Mouse (Mus musculus) urinary bladder, postnatal 25 days (tissue): ENCODE measurements at regions not wholly inside any gene's neighbourhood (a gene's known extent, or its start where the extent isn't known, plus 50 kb on each side); places are given as distances from the start of the nearest gene placed in this dataset.

Experiments used
- DNase-seq: peaks from one replicate; pipeline ENCODE4 v3.0.0; 2022; ENCODE audit warnings: low spot score

DNA sequence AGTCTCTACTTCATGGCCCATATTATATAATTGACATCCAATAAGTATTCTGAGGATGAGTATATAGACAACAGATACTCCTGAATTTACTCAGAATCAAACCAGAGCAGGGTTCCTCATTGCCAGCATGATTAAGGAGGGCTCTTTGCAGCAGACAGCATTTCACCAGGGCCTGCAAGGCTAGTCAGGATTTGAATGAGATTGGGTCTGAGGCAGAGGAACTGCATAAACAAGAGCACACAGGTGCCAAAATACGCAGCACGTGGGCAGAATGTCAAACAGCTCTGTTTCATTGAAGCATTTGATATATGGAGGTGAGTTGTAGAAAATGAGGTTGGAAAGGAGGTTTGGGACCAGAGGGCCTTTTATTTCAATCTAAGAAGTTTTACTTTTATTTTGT is 387.5 kb upstream of the Tenm2 start:
- no peak for DNase-seq

DNA sequence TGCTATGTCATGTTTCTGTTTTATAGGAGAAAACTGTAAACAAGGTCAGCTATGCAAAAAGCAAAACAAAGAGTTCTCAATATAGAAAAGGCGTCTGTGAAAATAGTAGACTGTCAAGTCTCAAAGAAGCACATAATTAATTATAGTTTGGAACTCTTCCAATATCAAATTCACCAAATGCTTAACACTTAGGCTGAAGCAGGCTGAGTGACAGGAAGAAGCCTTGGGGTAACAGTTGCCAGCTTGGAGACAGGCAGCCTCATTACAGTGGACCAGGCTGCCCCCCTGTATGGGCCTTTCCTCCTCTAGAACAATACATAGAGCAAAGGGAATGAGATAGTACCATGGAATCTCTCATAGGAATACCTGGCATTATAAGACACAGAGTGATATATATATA is 364.8 kb upstream of the Tenm2 start:
- no peak for DNase-seq

DNA sequence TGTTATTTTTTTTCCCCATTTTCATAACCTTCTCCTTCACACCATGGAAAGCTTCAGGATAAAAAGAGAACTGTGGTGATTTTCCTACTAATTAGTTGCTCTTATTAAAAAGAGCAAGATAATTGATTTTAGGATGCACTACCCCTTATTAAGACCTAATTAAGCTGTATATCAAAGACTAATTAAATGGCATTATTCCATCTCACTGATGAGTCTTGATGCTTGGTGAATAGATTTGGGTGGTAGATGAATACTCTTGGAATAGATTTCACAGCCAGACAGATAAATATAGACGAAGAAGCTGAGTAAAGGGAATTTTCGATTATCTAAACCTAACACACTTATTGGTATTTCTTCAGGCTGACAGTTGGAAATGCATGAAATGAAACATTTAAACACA is 346.5 kb upstream of the Tenm2 start:
- DNase-seq = no peak

GRCm38 (mm10) chr11:37533624-37534023 is 297.9 kb upstream of the Tenm2 start:
- no peak for DNase-seq

DNA sequence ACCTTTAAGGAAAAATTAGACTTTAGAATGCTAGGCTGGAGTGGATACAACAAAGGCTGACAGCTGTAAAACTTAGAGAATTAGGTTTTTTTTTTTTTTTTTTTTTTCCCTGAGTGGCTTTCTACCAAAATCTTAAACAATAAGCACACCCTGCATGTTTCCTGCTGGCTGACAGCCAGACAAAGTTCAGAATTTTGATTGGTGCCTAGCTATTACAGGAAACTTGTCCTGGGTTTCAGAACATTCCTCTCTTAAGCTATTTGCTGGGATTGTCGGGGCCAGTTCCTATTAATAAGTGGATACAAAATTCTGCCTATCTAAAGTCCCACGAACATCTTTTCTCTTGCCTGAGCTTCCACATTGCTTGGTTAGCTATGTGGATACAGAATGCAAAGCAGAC is 296.7 kb upstream of the Tenm2 start:
- no peak for DNase-seq

DNA sequence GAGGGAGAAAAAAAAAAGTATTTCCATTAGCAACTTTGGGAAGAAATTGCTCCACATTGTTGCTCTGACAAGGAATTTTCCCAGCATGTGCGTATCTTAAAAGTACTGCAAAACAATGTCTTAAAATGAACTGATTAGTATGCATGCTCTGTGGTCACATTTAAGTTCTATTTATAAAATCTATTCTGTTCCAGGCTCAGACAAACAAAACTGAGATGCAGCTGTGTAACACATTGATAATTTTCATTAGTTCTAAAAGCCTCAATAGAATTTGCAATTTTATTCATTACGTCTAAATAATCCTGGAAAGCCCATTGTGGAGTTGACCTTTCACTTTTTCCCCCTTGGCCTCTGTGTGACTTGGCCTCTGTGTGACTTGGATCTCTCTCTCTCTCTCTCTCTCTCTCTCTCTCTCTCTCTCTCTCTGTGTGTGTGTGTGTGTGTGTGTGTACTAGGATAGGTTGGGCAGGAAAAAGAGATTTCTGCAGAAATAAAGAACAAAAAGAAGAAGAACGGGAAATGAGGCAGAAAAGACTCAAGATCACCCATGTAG is 262.8 kb upstream of the Tenm2 start:
- no peak for DNase-seq

- no peak for DNase-seq
These were observed 262.1 kb upstream of the Tenm2 start for GRCm38 (mm10) chr11:37497874-37498273.

DNA sequence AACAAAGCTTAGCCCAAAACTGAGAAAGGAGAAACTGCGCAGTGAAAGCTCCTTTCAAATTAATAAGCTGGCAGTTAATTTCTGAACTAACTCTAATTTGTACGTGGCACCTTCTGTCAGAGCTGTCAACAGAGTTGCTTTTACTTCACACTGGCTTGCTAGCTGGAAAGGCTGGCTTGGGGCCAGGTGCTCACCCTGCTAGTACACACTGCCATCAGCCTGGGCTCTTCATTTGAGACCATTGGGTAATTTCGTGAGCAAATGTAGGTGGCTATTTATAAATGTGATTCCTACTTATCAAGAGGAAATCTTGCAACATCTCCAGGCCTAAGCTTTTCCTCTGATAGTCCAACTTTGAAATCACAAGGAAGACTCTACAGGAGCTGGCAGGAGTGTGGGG is 244.5 kb upstream of the Tenm2 start:
- DNase-seq = no peak

DNA sequence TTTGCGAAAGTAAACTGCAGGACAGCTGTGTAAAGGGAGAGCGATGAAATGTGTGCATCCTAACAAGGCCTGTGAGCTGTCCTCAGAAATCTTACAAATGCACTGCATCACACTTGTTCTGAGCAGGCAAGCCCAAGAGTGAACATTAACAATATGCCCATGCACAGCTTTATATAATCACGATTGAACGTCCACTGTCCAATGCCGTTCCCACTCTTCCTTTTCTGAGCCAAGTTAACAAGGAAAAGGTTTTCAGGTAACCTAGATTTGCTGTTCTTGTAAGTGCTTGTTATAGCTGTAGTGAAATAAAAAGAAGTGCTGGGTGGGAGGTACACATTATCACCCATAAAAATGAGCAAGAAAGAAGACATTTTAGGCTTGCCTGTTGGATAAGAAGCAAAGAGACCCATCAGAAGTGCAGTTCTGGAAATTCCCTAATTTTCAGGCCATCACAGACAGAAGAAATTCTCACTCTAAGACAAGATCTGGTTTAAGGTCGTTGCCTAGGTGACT is 243.3 kb upstream of the Tenm2 start:
- DNase-seq = no peak

DNA sequence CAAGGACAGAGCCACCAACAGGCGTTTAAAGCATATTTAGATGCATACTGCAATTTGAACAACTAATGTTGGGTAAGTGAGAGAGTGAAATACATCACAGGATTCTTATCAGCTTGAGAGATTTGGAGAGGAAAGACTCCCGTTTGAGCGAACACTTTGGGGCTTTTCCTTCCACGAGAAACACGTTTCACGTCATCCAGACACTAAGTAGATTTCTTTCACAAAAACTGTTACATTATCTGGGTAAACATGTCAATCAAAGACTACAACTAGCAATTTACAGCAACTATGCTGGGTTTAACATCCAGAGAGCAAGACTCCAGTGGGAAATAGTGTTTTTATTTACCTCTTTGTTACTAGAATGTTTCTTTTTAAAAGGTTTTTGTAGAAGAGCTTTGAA is 238.3 kb upstream of the Tenm2 start:
- no peak for DNase-seq

GRCm38 (mm10) chr11:37463658-37464420 is 228.1 kb upstream of the Tenm2 start:
- DNase-seq = no peak

GRCm38 (mm10) chr11:37462375-37462774 is 226.6 kb upstream of the Tenm2 start:
- no peak for DNase-seq

GRCm38 (mm10) chr11:37447361-37447760 is 211.6 kb upstream of the Tenm2 start:
- no peak for DNase-seq

DNA sequence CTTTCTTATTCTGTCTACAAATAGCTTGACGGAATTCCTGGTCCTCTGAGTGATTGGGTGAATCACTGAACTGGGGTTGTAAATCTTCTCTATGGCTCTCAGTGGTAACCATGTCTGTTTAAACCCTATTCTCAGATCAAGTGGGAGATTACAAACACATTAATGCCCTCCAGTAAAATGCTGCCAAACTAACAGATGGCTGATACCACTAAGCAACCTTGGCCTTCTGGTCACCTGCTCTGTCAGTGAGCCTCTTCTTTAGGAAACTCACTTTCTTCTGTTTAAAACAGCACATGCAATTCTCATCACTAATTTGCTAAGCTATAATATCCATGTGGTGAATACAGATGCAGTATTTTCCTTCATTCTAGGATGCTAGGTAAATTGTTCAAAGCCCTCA is 210.9 kb upstream of the Tenm2 start:
- no peak for DNase-seq

- DNase-seq = no peak
These were observed 207.0 kb upstream of the Tenm2 start for GRCm38 (mm10) chr11:37442781-37443180.

DNA sequence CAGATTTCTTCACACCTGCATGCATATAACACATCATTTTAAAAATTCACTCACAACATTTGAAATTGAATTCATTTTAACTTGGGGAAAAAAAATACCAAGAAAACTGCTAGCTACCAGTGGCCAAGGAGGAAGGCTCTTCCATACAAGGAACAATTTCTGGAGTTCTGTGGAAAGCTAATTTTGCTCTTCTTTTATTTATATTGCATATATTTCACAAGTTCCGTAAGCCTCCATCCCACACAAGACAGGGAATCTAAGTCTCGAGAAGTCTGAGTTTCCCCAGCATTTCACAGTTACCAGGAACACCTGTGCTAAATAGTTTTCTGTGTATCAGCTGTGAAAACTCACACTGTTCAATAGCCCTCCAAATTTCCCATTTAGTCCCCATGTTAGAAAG is 198.8 kb upstream of the Tenm2 start:
- no peak for DNase-seq

- no peak for DNase-seq
These were observed 188.8 kb upstream of the Tenm2 start for GRCm38 (mm10) chr11:37424312-37425169.

DNA sequence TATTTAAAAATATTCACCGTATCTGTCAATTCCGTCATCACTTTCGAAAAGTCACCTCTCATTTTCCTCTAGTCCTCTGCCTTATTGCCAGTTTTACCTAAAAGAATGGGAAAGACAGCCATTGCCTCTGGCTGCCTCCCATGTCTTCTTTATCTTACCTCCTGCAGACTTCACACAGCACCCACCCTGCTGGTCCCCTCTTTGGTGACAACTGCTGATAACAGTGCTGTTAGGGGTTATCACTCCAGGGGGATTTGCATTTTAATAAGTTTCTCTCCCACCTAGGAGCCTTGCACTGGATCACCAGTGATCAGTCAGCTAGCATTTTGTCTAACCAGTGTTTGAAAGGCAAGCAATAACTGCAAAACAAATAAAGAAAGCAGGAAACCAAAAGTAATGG is 177.1 kb upstream of the Tenm2 start:
- DNase-seq = no peak

DNA sequence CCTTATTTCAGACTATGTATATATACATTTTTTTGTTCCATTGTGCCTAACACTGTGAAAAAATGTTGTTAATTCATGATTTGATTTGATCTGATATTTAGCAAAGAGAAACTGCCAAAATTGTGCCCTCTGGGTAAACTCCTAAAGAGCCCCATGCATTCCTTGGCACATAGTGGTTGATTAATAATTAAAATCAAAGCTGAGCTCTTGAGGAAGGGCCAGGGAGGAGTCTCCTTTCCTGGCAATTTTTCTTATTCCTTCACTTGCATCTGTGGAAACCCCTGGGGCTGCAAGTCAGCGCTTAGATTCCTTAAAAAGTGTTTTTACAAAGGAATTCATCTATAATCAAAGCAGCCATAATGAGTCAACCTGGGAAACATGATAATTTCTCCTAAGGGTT is 132.2 kb upstream of the Tenm2 start:
- no peak for DNase-seq

DNA sequence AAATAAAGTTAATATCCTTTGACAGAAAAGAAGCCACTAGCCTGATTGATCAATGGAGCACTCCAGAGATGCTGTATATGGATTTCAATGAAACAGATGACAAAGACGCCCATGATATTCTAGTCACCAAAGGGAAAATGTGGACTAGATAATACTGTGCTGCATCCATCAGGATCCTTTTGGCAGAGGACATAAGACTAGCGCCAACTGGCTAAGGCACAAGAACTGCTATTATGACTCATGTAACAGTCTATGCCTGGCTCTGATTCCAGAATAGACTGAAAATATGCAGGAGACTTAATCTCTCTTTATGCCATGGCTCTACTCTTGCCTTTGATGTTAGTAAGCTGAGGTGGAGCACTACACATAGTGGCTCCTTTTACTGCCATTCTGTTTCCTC is 128.7 kb upstream of the Tenm2 start:
- DNase-seq = peak; percentile 3

GRCm38 (mm10) chr11:37355074-37355473 is 119.3 kb upstream of the Tenm2 start:
- no peak for DNase-seq

DNA sequence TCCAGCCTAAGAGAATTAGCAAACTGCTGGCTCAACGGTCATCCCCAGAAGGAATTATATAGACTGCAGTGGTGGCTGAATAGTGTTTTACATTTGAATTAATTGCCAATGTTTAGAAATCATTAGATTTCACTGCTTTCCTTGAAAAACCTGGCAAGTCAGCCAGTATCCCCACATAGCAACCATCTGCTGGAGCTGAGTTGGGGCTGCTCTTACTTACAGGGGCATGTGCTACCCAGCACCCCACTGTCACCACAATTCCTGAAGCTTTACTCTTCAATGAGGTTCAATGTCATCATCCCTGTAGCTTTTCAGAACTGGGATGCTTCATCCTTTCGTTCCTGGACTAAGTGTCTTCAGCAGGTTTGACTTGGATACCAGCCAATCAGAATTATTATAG is 73.9 kb upstream of the Tenm2 start:
- no peak for DNase-seq

DNA sequence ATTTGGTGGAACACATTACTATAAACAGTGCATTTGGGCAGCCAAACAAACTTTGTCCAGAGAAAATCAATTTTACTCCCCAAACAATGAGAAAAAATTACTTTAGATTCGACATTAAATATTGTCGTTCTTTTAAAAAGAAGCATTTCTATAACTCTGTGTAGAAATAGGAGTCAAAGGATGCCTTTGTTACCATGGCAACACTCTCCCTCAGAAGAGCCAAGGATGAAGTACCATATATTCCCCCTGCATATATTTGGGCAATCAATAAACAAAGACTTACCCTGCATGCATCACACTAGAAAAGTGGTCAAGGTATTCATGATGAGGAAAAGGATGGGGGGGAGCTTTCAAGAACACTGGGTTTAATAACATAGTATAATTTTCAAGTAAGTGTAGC is 70.9 kb upstream of the Tenm2 start:
- no peak for DNase-seq
